Mouse (Mus musculus) testis, adult 2 months (tissue): ENCODE measurements around the gene Dnaaf5.

Experiments
- CTCF ChIP-seq: fragments of 200-500 bp; IDR thresholded peaks from 2 replicates; pipeline ENCODE4 v1.5.1; 2012; ENCODE audit warnings: low read depth, mild to moderate bottlenecking, inconsistent platforms, low read length, moderate library complexity; ENCODE audit not compliant: control insufficient read depth, insufficient read depth, insufficient replicate concordance
- POLR2A ChIP-seq: fragments of 200-500 bp; IDR thresholded peaks from 2 replicates; pipeline ENCODE4 v1.6.1; 2012; ENCODE audit warnings: low read depth, mild to moderate bottlenecking, inconsistent platforms, low read length, moderate library complexity; ENCODE audit not compliant: control insufficient read depth

DNA sequence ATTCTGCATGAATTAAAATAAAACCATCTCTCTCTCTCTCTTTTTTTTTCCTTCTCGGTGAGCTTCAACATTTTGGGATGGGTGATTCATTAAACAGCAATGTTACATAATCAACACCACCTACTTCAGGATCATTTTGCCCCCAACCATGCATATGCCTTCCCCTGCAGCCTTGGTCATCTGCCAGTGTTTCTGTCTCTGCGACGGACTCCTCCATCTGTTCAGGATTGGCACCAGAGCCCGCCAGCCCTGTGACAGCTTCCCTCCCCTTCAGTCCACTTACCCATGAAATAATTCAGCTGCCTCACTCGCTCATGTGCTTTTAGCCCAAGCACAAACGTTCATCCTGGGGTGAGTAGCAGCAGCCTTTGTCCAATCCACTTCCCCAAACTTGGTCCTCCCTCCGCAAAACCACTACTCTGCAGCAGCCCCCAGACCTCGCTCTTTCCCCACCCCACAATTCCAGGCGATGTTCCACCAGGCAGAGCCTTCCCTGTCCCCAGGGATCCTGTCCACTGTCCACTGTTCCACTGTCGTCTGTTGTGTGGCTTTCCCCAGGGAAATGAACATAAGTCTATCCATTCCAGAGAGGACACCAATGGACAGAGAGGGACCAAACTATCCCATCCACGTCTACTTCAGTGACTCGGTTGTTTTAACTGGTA is 11.6 kb upstream of the Dnaaf5 start:
- TF ChIP-seq POLR2A (no peak), CTCF (no peak)
